Mouse (Mus musculus) forebrain, embryonic 11.5 days (tissue): ENCODE results near the gene Nfil3. TPM values are rescaled to one million over a fixed set of nuclear protein-coding genes. Genes with fewer than 3 reads are reported as not detected.
A peak's percentile ranks its signal among the peaks of the same experiment; 100 is the strongest.

Experiments
- ATAC-seq: fragments of 200-750 bp; cut with Nextera tagmentation; replicated peaks from 2 replicates; pipeline ENCODE4 v1.8.0; 2017; ENCODE audit warnings: moderate TSS enrichment; ENCODE audit not compliant: low FRiP score
- DNase-seq: peaks from one replicate; pipeline ENCODE4 v3.0.0-alpha.2; 2017; ENCODE audit warnings: low spot score
- H3K27ac ChIP-seq: fragments of 300-500 bp; sonication (generic); 2 replicates; pipeline ENCODE4 v1.5.1; 2014; ENCODE audit warnings: low read depth, low read length
- H3K27me3 ChIP-seq: fragments of 300-500 bp; sonication (generic); 2 replicates; pipeline ENCODE4 v1.6.1; 2014; ENCODE audit warnings: mild to moderate bottlenecking, low read length, mixed read lengths; ENCODE audit not compliant: control insufficient read depth, insufficient read depth
- H3K36me3 ChIP-seq: fragments of 300-500 bp; sonication (generic); 2 replicates; pipeline ENCODE4 v1.6.1; 2014; ENCODE audit warnings: mild to moderate bottlenecking, low read length, moderate library complexity, mixed read lengths; ENCODE audit not compliant: control insufficient read depth, insufficient read depth
- H3K4me1 ChIP-seq: fragments of 300-500 bp; sonication (generic); replicated peaks from 2 replicates; pipeline ENCODE4 v1.6.1; 2014; ENCODE audit warnings: low read length, mixed read lengths; ENCODE audit not compliant: control insufficient read depth, insufficient read depth
- H3K4me2 ChIP-seq: fragments of 300-500 bp; sonication (generic); 2 replicates; pipeline ENCODE4 v1.6.1; 2014; ENCODE audit warnings: low read depth, mild to moderate bottlenecking, low read length, moderate library complexity, mixed read lengths; ENCODE audit not compliant: severe bottlenecking
- H3K4me3 ChIP-seq: fragments of 300-500 bp; sonication (generic); 2 replicates; pipeline ENCODE4 v1.5.1; 2014; ENCODE audit warnings: low read depth, low read length
- H3K9ac ChIP-seq: fragments of 300-500 bp; sonication (generic); 2 replicates; pipeline ENCODE4 v1.6.1; 2014; ENCODE audit warnings: low read length
- H3K9me3 ChIP-seq: fragments of 300-500 bp; sonication (generic); 2 replicates; pipeline ENCODE4 v1.6.1; 2016; ENCODE audit warnings: low read length, mixed read lengths; ENCODE audit not compliant: control insufficient read depth
- WGBS: fragments of 180-500 bp; shearing (Covaris S2); extraction: QIAGEN DNeasy Blood & Tissue Kit; methylation state at CpG from one replicate; pipeline ENCODE4 v1.1.7; 2014; 5-methylcytosine and 5-hydroxymethylcytosine counted together
- polyA plus RNA-seq: library from polyadenylated mRNA; unstranded; fragments of >200 nt; fragmentation: Nextera tagmentation; extraction: Ambion mirVana; gene quantifications from 2 replicates; pipeline ENCODE4 v1.2.1, GENCODE M21; 2014

The Nfil3 gene
- polyA plus RNA-seq, 1 experiment from 2014 or later: 17.8 TPM

DNA sequence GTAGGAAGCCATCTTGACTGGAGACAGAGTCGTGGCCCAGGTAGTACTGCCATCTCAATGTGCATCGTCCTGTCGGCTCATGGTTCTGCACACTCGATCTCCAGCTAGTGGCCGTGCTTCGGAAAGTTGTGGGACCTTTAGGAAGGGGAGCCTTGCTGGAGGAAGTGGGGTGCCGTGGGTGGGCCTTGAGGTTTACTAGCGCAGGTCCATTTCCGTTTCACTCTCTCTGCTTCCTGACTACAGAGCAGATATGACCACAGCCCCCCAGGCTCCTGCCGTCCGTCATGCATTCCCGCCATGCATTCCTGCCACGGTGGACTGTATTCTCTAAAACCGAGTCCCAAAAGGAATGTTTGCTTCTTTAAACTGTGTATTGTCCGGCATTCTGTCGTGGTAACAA is 8.1 kb upstream of the Nfil3 start:
- Histone ChIP-seq H3K9me3 (no peaks in the 10 kb centered on the region), H3K4me3 (no peak overlapping the region), H3K4me1 (no peaks in the 10 kb centered on the region), H3K27ac (no peak overlapping the region), H3K4me2 (no peak overlapping the region), H3K9ac (no peak overlapping the region), H3K36me3 (no peaks in the 10 kb centered on the region), H3K27me3 (no peaks in the 10 kb centered on the region)
- DNase-seq (no peak), ATAC-seq (no peak)
- 84% methylated on average over 16 of the region's 16 CpGs for WGBS

DNA sequence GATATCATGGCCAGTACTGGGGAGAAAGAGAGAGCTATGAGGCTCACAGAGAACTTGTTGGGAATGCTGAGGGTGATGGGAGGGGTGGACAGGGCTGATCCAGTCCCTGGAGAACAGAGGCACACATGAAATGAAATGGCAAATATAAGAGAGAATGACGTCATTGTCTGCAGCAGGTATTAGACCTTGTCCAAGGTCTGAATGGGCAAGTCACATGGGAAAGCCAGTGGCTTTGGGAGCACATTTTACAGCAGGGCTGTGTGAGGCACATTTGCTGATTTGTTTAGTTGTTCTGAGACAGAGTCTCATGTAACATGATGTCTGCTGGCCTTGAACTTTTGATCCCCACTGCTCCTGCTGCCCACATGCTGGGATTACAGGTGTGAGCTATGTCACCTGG is 7.0 kb upstream of the Nfil3 start:
- Histone ChIP-seq H3K4me3 (no peak overlapping the region), H3K4me2 (no peak overlapping the region), H3K4me1 (no peaks in the 10 kb centered on the region), H3K36me3 (no peaks in the 10 kb centered on the region), H3K9me3 (no peaks in the 10 kb centered on the region), H3K9ac (no peak overlapping the region), H3K27me3 (no peaks in the 10 kb centered on the region; the same call in 1 of the 2 replicates), H3K27ac (no peak overlapping the region)
- 68% methylated on average over 1 of the region's 1 CpGs for WGBS
- ATAC-seq (no peak), DNase-seq (no peak)

DNA sequence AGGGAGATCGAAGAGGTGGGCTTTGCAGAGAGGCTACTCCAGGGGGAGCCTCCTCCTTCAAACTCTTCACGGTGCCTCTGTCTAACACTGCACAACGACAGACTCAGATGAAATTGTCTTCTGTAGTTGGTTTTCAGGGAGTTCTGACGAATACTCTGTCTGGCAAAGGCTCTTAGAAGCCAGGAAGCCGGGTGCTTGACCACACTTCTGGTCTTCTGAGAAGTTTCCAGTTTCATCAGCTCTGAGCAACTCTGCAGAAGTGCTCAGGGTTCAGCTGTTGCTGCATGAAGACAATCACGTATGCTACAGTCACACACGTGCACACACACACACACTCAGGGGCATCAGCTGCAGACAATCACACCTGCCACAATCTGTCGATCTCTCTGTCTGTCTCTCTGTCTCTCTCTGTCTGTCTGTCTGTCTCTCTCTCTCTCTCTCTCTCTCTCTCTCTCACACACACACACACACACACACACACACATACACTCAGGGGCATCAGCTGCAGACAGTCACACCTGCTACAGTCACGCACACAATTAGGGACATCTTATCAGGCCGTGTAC is 5.4 kb upstream of the Nfil3 start:
- no peak overlapping the region for H3K27ac ChIP-seq
- peaks cover 10% of the 10 kb centered on the region for H3K27me3 ChIP-seq
- H3K36me3 ChIP-seq: no peaks in the 10 kb centered on the region
- DNase-seq (no peak), ATAC-seq (no peak)
- no peaks in the 10 kb centered on the region for H3K4me1 ChIP-seq
- 80% methylated on average over 10 of the region's 10 CpGs for WGBS
- no peaks in the 10 kb centered on the region for H3K9me3 ChIP-seq
- no peak overlapping the region for H3K4me2 ChIP-seq
- no peak overlapping the region for H3K4me3 ChIP-seq
- H3K9ac ChIP-seq: no peak overlapping the region

DNA sequence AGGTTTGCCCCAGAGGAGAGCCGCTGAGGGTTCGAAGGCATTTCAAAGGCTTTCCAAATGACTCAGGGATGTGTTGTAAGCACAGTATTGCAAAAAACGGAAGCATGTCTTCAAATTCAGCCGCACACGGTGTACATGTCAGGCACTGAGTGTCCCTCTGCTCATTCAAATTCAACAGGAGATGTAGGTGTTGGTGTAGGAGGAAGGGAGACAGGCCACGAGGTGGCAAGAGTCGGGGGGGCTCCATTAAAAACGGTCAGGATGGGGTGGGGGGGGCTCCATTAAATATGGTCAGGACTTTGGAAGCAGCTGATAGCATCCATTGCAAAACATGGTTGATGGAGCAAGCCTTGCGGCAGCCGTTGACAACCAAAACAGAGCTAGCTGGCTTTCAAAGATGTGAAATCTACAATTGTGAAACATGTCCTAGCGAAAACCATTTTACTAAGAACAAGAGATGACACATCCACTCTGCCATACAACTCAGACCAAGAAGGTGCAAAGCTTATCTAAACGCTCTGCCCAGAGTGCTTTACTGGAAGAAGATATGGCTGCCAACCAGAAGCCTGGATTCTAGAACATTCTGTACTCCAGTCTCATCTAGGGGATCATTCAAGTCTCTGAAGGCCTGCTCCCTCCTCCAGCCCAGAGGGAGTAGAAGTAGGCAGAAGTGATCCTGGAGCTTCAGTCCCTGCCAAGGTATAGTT is 4.8 kb upstream of the Nfil3 start:
- ATAC-seq (no peak), DNase-seq (no peak)
- Histone ChIP-seq H3K27me3 (peaks cover 11% of the 10 kb centered on the region), H3K4me2 (no peak overlapping the region), H3K9me3 (no peaks in the 10 kb centered on the region), H3K4me3 (no peak overlapping the region), H3K36me3 (no peaks in the 10 kb centered on the region), H3K4me1 (no peaks in the 10 kb centered on the region), H3K27ac (no peak overlapping the region), H3K9ac (no peak overlapping the region)
- 86% methylated on average over 12 of the region's 12 CpGs for WGBS

DNA sequence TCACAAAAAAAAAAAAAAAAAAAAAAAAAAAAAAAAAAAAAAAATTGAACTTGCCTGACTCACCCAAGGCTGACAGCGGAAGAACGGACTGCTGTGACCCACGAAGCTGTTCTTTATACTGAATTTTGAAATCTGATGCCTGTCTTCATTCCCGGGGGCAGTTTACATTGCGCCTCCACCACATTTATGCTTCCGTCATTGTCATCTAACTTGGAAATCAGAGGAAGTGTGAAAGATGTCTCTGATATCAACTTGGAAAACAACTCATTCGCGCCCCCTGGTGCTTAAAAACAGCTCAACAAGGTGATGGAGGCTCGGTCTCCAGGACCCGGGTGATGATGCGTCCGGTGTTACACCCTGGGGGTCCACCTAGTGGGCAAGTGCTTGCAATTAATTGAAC is 1.8 kb upstream of the Nfil3 start:
- DNase-seq: peak; percentile 94
- H3K27me3 ChIP-seq: peaks cover 19% of the 10 kb centered on the region
- peaks cover 8% of the 10 kb centered on the region for H3K4me1 ChIP-seq
- under 1% methylated on average over 12 of the region's 12 CpGs for WGBS
- H3K9ac ChIP-seq: no peak overlapping the region
- peak overlapping the region; percentile 31; the same call in 1 of the 2 replicates for H3K4me2 ChIP-seq
- H3K36me3 ChIP-seq: no peaks in the 10 kb centered on the region
- H3K9me3 ChIP-seq: no peaks in the 10 kb centered on the region
- no peak for ATAC-seq
- H3K4me3 ChIP-seq: no peak overlapping the region
- H3K27ac ChIP-seq: no peak overlapping the region

DNA sequence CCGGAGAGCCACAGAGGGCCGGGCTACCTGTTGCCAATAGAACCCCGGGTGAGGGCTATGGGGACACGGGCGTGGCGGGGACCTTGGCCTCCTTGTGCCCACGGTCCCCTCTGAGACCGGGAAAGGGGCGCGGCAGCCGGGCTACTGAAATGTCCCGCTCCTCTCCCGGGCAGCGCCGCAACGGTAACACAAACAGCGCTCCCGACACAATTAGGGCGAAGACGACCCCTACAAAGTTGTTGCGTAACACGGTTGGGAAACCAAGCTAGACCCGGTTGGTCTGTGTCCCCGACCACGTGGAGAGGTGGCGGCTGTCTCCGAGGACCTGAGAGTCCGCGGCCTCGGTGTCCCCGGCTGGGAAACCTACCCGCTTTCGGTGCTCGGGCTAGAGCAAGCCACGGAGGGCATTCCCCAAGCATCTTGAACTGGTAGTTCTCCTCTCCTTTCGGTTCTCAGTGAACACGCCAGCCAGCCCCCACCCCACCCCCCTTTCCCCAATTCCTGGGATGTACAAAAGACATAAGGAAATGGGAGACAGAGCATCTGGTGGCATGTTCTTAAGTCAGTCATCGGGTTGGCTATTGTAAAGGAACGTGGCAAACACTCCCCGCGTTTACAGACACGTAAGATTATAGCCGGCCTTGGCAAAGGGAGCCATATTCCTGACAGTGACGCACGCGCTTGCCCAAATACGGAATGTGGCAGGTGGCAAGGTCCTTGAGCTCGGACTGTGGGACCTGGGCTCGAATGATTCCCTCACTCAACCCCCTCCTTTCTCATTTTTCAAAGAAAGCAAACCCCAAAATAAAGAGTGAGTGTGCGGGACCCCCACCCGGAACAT is 788 bp upstream of the Nfil3 start:
- Histone ChIP-seq H3K4me1 (peaks cover 12% of the 10 kb centered on the region), H3K4me2 (peak overlapping the region; percentile 100), H3K27ac (no peak overlapping the region), H3K4me3 (peak overlapping the region; percentile 85), H3K9me3 (no peaks in the 10 kb centered on the region), H3K27me3 (peaks cover 24% of the 10 kb centered on the region), H3K36me3 (no peaks in the 10 kb centered on the region), H3K9ac (peak overlapping the region; percentile 61)
- ATAC-seq (peak; percentile 10; the same call in 1 of the 2 replicates), DNase-seq (peak; percentile 76)
- WGBS: 2% methylated on average over 51 of the region's 51 CpGs

DNA sequence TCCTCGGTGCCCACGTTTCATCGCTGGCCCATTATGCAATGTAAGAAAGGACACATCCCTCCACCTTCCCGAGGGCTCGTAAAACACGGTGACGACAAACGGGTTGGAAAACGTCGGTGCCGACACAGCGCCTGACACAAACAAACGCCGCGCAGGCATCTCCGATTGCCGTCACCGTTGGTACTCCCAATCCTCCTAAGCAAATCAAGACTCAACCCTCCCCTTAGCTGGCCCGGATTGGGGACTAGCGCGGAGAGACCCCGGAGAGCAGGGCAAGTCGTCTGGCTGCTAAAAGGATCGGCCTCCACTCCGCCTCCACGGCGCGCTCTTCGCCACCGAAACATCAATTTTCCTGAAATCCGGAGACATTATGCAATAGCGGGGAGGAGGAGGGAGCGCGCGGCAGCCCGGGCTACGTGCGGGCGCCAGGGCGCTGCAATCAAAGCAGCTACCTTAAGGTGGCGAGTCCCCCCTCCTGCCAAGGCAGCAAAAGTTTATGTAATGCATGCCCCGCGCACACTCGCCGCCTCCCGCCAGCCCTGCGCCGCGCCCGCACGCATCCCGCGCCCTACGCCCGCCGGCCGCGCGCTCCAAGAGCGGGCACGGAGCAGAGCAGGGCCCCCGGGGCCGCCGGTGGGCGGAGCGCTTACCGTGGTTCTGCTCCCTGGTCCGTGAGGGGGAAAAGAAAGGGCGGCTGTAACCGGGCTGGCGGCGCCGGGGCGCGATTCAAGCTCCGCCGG is 492 bp downstream of the Nfil3 start:
- Histone ChIP-seq H3K4me3 (peak overlapping the region; percentile 85), H3K9me3 (no peaks in the 10 kb centered on the region), H3K27ac (peak overlapping the region; percentile 64), H3K27me3 (peaks cover 24% of the 10 kb centered on the region), H3K4me1 (peaks cover 22% of the 10 kb centered on the region), H3K36me3 (no peaks in the 10 kb centered on the region), H3K9ac (peak overlapping the region; percentile 78), H3K4me2 (peak overlapping the region; percentile 100)
- ATAC-seq: peak; percentile 61
- WGBS: under 1% methylated on average over 75 of the region's 77 CpGs
- DNase-seq: peak; percentile 87

DNA sequence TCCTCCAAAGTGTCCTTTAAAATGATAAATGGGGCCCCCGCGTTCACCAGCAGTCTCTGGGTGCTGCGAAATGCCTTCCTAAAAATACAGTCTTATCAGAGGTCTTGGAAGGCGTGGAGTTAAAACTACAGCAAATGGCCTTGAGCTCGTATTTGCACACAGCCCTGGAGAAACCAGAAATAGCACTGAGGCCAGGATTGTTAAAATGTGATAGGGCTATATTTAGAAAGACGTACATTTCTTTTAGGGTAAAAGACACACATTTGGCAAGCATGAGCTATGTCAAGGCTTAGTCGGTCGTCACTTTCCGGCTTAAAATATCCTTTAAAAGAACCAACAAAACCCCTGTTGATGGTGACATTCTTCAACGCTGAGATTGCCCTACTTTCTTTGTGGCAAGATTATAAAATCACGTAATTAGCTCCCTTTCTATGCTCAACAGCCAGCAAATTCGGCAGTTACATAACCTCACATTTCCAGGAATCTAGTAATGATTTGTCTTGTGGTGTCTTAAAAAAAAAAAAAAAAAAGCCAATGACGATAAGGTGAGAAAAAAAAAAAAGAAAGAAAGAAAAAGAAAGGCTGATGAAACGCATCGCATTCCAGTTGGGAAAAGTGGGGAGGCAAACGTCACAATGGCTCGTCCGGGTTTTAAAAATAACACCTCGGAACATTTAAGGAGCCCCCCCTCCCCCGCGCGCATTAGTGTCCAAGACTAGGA is 1.4 kb downstream of the Nfil3 start:
- Histone ChIP-seq H3K9me3 (no peaks in the 10 kb centered on the region), H3K27ac (no peak overlapping the region), H3K9ac (peak overlapping the region; percentile 78; the same call in 1 of the 2 replicates), H3K4me3 (peak overlapping the region; percentile 85), H3K4me1 (peaks cover 22% of the 10 kb centered on the region), H3K36me3 (no peaks in the 10 kb centered on the region), H3K27me3 (peaks cover 24% of the 10 kb centered on the region), H3K4me2 (peak overlapping the region; percentile 100)
- no peak for DNase-seq
- WGBS: under 1% methylated on average over 22 of the region's 22 CpGs
- no peak for ATAC-seq
